Mouse (Mus musculus) kidney, postnatal 4 days (tissue): ENCODE data around the gene Lonrf2.

Experiments
- DNase-seq, 2 experiments: peaks; one replicate each; pipeline ENCODE4 v3.0.0; 2021; ENCODE audit warnings: mixed read lengths in 2 of 2

Gene Lonrf2

DNA sequence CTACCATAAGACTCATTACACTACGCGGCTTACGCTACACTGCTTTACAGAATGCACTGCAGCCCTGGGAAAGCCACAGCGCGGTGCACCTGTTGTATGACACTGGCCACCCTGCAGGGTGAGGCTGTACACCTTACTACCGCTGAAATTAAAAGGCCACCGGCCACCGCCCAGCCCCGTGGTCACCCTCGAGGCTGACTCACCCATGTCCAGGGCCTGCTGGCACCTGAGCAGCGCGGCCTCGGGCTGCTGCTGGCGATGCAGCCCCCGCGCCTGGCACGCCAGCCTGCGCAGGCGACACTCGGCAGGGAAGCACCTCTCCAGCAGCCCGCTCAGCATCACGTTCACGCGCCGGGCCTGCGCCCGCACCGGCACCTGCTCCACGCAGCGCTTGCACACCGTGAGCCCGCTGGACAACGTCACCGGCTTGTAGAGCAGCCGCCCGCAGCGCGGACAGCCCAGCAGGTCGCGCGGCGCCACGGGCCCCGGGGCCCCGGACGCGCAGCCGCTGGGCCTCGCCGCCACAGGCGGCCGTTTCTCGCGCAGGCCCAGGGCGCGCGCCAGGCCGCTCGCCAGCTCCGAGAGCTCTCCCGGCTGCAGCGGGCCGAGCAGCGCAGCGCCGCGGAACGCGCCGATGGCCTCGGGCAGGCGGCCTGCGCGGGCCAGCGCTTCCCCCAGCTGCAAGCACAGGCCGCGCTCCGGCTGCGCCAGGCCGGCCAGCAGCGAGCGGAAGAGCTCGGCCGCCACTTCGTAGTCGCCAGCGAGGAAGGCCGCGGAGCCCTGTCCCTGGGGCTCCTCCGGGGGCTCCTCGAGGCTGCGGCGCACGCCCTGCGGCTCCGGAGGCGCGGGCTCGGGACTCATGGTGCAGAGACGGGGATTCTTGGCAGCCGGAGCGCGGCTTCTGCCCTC lies 689 bp downstream of the Lonrf2 start:
- peak; percentile 54 to 74 for DNase-seq

DNA sequence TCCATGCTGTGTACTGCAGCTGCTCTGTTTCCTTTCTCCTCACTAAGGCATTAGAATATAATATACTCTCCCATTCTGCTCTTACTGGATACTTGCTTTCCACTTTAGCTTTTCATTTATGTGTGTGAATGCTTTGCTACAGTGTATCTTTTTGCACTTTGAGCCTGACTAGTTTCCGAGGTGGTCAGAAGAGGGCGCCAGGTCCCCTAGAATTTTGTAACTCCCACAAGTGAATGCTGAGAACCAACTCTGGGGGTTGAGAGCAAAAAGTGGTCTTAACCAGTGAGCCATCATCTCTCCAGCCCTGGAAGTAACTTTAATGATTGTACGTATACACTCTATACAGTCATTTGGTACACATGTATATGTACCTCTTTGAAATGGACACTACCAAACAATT lies 1.6 kb downstream of the Lonrf2 start:
- DNase-seq, result peak; percentile 49

DNA sequence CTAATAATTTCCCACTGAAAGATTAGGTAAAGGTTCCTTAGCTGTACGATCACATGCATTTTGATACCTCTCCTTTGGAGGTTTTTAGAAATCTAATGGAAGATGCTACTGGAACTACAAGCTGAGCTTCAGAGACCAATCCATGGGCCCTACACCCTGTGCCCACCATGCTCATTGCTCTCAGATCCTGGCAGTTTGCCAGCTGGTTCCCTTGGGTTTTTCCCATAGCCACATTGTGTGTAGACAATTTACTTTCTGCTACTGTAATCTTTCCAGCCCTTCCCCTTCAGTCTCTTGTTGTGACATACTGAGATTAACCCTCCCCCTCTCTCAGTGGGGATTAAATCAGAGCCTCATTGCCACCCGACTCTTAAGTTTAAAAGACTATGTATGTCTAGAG lies 11.6 kb downstream of the Lonrf2 start:
- DNase-seq, result no peak

DNA sequence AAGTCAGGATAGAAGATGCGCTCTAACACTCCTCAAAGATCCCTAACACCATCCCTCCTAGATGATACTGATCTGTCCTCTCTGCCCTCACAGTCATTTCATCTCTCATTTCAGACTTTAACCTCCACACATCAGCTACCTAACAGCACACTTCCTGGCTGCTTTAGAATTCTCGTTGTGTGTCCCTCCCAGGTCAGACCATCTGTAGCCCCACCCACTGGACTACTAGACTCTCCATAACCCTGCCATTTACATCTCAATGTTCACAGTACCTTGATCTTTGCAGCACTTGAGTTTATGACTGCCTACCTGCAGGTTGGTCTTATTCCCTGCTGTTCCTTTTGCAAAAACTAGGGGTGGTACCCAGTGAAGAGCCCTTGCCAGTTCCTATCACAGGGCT lies 12.7 kb downstream of the Lonrf2 start:
- no peak for DNase-seq

DNA sequence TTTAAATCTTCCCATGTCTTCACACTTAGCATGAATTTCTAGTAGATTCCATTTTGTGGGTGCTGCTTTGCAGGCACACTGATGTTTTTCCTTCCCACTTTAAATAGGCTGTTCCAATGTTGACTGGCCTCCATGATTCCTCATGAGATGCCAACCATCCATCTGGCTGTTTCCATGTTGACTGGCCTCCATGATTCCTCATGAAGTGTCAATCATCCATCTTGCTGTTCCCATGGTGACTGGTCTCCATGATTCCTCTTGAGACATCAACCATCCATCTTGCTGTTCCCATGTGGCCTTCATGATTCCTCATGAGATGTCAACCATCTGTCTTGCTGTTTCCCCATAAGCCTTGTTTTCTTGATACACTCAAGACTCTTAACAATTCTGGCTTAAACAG lies 16.8 kb downstream of the Lonrf2 start:
- DNase-seq, result no peak

DNA sequence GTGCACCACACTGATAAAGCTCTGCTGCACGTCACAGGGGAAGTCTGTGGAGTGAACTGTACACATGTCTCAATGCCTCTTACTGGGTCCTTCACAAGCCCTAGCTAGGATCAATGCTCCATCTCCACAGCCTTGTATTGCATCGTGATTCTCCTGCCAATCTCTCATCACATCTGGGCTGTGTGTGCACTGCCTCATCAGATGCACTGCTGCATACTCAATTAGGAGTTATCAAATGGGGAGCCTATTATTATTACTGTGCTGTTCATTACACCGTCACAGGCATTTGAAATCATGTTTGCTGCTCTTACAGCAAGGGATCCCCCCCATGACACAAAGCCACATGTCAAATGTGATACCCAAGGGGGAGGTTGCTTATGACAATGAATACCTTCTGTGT lies 18.8 kb downstream of the Lonrf2 start:
- DNase-seq, result no peak

DNA sequence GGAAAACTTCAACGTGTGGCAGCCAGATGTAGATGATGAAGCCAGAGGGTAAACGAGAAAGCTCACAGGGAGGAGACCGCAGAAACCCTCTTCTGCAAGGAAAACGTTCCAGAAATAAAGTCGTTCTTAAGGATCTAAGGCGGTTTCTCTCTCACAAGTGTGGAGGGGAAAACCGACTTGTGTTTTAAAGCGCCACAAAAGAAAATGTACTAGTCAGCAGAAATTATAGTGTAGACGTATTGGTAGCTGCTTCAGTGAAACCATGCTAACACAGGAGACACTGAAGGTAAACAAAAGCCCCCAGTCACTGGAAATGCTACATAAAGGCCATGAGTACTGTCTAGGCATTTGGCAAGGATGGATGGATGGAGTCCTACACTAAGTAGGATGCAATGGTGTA lies 19.2 kb downstream of the Lonrf2 start:
- no peak for DNase-seq

DNA sequence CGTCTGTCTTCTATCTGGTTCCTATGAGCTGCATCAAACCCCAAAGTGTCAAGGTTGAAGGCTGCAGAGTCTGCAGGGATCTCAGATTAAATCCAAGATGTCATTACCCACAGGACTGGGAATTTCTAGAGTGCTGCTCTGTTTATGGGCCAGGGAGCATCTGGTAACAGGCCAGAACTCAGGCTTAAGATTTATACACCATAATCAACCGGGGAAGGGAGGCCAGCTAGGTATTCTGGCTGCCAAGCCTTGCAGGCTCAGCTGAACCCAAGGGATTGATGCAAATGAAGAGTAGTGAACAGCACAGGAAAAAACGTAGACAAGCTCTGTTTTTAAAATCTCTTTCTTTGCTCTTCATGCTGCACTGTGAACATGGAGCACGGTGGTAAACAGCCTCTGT lies 20.2 kb downstream of the Lonrf2 start:
- DNase-seq, result no peak

DNA sequence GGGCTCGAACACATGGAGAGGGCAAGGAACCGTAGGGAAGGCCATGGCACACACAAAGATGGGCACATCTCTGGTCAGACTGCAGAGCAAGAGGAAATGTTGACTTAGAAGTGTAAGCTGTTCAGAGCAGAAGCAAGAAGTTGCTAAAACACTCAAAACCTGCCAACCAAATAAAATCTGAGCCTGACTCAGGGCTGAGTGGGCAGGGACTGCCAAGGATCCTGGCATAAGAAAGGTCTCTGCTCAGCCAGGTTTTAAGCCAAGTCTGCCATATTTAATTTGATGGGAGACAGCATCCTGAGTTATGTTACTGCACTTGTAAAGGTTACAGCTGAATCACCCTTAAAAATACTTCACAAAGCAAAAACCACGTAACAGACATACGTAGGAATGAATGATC lies 29.4 kb downstream of the Lonrf2 start:
- DNase-seq, result no peak

DNA sequence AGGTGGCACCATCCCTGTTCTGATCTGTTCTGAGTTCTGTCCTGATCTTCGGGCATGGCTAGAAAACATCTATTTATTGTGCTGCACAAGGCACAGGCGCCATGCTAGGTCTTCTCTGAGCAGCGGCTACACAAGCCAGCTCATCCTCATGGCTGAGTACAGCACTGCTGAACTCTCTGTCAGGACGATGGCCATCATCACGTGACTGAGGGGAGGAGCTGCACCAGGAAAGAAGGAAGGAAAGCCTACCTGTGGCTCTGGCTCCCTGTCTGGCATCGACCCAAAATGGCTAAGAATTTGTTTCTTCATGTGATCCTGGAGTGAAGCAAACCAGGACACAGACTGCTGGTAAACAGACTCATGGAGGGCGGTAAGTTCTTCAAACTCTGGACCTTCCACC lies 36.1 kb downstream of the Lonrf2 start:
- no peak for DNase-seq

DNA sequence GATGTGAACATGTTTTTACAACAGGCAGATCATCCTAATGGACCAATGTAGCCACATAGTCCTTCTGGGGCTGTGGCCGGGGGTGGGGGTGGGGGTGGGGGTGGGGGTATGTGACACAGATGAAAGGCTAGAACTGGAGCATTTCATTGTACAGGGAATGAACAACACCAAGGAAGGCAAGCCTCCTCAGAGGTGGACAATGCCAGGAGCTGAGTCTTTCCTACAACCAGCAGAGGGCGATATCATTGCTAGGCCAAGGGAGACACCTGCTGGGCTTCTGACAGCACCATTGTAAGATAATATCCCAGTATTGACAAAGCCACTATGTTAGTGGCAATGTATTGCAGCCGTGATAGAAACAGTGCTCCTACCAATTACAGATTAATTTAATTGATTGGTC lies 37.2 kb downstream of the Lonrf2 start:
- peak; percentile 20 to 43 for DNase-seq

DNA sequence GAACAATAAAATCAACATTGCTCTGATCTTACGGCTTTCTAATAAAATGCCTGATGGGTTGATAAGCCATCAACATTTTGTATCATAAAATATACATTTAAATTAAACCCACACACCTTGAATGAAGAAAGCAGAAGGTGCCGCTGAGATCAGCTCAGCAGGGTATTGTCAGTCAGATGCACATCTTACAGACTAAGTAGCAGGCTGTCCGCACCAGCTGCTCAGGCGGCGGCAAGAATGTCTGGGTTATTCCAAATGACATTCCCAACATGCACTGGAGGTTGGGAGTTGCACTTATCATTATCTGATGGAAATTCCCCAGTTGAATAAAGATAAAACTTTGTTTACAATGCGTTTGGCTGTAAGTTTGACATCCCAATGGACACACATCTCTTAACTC lies 39.6 kb downstream of the Lonrf2 start:
- peak; percentile 17 to 22 for DNase-seq

DNA sequence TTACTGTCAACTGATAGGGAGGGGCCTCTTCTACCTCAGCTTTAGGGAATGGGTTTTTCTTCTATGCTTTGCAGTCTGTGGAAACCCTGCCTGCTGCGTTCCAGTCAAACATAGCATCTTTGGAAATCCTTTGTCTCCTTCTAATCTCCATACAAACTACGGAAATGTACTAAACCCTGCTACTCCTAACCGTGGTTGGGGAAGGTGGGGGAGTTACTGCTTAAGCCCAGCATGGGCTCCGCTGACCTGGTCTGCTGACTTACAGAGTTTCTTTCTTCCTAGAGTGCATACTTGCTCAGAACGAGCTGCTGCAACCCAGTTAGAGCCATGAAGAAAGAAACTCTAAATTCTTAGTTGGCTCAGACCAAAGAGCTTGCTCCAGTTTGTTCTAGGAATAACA lies 41.0 kb downstream of the Lonrf2 start:
- DNase-seq, result no peak

DNA sequence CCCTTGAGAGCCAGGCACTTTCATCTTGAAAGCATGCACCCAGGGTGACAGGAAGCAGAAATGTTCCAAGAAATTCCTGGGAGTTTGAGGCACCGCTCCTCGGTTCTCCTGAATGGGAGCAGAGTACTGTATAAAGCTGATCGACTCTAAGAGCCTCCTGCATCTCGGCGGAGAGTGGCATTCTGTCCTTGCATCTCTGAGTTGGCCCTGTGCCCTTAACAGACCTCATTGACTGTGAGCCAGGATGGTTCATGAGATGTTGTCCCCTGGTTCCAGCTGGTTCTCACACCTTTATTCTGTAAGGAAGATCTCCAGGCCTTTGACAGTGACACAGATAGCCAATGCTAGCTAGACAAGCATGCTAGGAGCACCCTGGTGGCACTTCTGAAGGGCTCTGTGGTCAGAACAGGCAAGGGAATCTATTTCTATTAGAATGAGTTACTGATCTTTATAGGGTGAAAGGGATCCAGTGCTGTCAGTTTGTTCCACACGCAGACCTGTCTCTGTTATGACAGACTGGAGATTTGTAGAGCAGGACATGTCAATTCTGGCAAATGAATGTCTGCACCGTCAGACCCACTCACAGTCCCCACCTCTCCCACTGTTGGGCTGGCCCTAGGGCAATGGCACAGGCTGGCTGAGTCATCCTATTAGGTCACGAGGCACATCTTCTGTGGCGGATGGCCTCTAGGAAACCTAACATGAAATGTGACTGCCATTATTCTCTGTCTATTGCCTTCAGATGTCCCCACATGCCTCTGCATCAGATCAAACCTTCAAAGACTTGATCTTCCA lies 45.3 kb downstream of the Lonrf2 start:
- DNase-seq, result no peak

DNA sequence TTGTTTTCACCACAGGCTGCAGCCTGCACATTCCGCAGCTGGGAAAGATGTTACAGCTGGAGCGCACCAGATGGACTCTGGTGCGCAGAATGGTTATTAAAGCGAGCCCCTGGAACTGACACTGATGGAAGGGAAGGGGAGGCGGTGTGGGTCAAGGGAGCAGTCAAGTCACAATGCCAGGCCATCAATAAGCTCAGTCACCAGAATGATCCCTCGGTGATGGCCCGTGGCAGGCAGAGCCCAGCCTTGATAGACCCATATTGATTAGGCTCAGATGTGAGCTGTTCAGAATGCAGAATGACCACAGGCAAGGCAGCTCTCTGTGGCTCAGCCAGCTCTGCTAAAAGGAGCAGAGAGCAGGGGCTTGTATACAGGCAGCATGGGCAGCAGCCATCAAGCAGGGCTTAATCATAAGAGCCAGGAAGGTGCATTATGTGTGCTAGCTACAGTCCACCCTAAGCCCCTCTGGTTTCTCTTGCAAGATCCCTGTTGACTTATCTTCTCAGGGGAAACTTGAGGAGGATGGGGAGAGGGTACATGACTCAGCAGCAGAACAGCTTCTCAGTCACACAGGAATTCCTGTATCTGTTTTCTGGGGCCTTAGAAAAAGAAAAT lies 46.4 kb downstream of the Lonrf2 start:
- DNase-seq, result peak in 1 of 2 experiments; percentile 13

DNA sequence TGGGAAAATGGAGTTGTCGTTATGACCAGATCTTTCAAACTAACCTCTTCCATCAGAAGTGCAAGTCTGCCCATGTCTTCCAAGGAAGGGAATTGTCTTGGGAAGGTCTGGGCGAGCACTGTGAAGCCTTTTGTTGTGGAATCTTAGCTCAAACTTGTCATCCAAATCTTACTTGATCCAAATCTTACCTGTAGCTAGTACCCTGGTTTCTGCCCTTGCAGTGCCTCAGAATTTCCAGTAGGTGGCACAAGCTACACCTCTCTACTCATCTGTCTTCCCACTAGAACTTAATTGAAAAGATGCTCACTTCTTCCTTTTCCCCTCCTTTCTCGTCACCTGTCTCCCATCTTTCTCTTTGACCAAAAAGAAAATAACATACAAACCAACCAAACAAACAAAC lies 47.6 kb downstream of the Lonrf2 start:
- DNase-seq, result peak in 1 of 2 experiments; percentile 21

DNA sequence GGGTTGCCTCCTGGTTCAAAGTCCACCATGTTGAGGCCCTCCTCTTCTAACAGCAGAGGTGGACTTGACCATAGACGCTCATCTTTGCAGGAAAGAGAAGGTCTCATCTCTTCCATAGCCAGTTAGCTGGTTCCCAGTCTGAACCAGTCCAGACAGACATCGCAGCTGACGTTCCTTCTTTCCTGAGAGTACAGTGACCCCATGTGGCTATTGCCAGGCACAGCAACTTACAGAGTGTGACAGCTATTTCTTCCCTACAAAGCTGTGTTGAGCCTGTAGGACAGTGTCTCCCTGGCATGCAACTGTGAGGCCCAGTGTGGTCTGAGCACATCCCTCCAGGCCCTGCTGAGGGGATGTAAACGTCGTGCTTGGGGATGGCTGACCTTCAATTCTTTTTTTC lies 49.1 kb downstream of the Lonrf2 start:
- peak; percentile 67 to 72 for DNase-seq

DNA sequence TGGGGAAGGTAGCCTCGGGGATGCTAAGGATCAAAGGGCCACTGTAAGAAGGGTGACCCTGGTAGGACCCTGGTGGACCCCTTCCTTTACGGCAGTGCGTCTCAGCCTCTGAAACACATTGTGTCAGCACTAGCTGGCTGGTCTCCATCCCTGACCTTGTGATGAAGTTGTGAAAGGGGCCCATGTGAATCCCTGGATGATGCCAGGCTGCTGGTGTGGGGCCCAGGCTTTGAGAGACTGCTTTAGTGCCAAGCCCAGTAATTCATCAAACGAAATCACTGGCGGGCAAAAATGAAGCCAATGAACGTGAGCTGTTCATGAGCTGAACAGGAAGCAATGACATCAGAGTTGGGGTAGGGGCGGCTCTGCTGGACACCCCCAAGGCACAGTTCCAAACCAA lies 50.2 kb downstream of the Lonrf2 start:
- DNase-seq, result no peak

DNA sequence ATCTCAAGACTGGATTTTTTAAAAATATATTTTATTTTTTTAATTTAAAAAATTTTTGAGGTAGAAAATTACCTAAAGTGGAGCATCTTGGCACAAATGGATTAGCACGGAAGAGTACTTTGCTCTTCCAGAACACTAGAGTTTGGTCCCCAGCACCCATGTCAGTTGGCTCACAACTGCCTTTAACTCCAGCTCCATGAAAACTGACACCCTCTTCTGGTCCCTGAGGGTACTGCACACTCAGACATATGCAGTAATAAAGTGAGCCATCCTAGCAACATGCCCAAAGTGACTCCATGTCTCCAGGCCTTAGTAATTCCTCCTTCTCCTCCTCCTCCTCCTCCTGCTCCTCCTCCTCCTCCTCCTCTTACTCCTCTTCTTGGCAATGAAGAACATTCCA lies 58.2 kb downstream of the Lonrf2 start:
- no peak for DNase-seq

DNA sequence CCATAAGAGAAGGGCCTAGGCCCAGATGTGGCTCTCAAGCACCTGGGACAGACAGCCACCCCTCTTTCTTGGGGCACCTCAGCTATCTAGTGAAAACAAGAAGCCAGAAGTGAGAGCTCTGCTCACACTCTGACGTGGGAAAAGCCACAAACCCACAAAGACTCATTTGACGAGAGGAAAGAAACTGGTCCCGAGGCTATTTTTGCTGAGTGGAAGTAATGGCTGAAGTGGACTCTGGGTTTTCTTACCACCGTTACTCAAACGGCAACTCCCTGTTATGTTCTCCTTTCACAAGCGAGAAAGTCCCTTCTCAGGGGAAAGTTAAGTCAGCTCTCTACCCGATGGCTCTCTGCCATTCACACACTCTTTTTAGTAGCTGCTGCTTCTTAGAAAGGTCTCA lies 59.0 kb downstream of the Lonrf2 start:
- no peak for DNase-seq

DNA sequence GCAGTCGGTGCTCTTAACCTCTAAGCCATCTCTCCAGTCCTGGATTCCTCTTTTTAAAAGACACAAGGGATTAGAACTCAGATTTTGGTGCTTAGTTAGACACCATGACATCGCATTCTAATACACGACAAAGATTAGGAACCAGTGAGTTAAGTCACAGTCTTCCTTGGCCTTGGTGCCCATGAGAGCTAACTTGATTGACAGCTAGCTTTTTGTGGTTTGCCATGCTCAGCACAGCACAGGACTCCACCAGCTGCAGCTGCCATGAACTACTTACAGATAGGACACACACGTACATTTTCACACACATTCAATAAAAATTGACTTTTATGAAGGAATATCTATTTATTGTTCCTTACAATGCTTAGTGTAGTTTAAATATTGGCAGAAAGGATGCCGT lies 60.8 kb downstream of the Lonrf2 start:
- DNase-seq, result no peak

DNA sequence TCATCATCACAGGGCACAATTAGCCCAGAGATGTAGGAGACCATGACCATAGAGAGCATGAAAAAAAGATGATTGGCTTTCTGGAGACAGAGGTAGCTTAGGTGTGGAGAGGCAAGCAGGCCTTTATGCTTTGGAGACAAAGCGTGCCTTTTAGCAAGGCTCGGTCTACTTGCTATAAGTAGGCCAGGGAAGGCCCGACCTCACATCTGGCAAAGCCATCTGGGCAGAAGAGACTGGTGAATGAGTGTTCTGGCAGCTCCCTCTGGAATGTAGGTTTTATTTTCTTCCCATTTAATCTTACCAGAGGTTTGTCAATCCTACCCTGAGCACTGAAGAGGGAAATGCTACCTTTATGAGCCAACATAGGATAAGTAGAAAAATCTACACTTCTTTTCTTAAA lies 65.8 kb downstream of the Lonrf2 start:
- DNase-seq, result no peak

DNA sequence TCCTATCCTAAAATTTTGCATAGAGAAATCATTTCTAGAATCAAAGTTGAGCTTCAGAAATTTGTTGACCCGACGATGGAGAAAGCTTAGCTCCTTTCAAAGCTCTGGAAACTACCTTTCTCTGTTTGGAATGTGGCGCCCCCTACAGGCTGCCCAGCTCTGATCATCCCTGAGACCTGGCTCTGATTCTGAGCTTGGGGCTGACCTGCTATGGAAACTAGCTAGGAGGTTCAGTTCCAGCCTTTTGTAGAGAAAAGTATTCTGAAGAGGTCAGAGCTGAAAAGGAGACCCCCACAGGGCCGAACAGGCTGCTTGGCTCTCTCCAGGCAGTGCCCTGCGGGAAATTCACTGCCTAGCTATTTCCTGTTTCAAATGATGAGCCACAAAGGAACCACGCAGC lies 66.6 kb downstream of the Lonrf2 start:
- DNase-seq, result peak; percentile 82 to 85

DNA sequence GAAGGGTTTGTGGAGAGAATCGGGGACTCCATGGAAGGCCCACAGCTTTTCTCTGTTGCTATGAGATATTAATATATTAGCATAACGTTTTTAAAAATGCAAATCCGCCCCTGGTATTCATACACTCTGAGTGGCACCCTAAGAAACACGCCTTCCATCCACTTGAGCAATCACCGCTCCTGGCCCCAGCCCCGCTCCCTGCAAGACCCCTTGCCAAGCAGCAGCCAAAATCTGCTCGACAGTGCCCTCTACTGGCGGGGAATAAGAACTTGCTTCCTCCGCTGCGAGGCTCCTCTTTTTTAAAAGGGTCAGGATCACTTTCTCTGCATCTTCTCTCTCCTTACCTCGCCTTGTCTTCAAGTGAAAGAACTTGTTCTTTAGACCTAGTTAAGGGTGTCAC lies 68.7 kb downstream of the Lonrf2 start:
- peak; percentile 91 to 92 for DNase-seq
